Mouse (Mus musculus) hindbrain, embryonic 11.5 days (tissue): ENCODE measurements around the gene Rxfp2. TPM values are rescaled to one million over a fixed set of nuclear protein-coding genes. Genes with fewer than 3 reads are reported as not detected.

Source experiments
- ATAC-seq: fragments of 200-750 bp; cut with Nextera tagmentation; 2 replicates; pipeline ENCODE4 v1.8.0; 2017; ENCODE audit warnings: mild to moderate bottlenecking, moderate TSS enrichment, moderate library complexity; ENCODE audit not compliant: low FRiP score
- DNase-seq: peaks from one replicate; pipeline ENCODE4 v3.0.0-alpha.2; 2015; ENCODE audit warnings: low spot score
- H3K27ac ChIP-seq: fragments of 300-500 bp; sonication (generic); 2 replicates; pipeline ENCODE4 v1.5.1; 2014; ENCODE audit warnings: mild to moderate bottlenecking, low read depth, low read length
- H3K27me3 ChIP-seq: fragments of 300-500 bp; sonication (generic); 2 replicates; pipeline ENCODE4 v1.6.1; 2014; ENCODE audit warnings: mild to moderate bottlenecking, low read length, moderate library complexity, mixed read lengths; ENCODE audit not compliant: control insufficient read depth, insufficient read depth
- H3K36me3 ChIP-seq: fragments of 300-500 bp; sonication (generic); 2 replicates; pipeline ENCODE4 v1.6.1; 2014; ENCODE audit warnings: mild to moderate bottlenecking, low read length, moderate library complexity, mixed read lengths; ENCODE audit not compliant: control insufficient read depth, insufficient read depth
- H3K4me1 ChIP-seq: fragments of 300-500 bp; sonication (generic); replicated peaks from 2 replicates; pipeline ENCODE4 v1.6.1; 2014; ENCODE audit warnings: low read length, mixed read lengths; ENCODE audit not compliant: control insufficient read depth, insufficient read depth
- H3K4me2 ChIP-seq: fragments of 300-500 bp; sonication (generic); replicated peaks from 2 replicates; pipeline ENCODE4 v1.6.1; 2014; ENCODE audit warnings: mild to moderate bottlenecking, low read depth, low read length
- H3K4me3 ChIP-seq: fragments of 300-500 bp; sonication (generic); 2 replicates; pipeline ENCODE4 v1.5.1; 2014; ENCODE audit warnings: low read depth, low read length
- H3K9ac ChIP-seq: fragments of 300-500 bp; sonication (generic); 2 replicates; pipeline ENCODE4 v1.6.1; 2014; ENCODE audit warnings: low read depth, low read length
- H3K9me3 ChIP-seq: fragments of 300-500 bp; sonication (generic); 2 replicates; pipeline ENCODE4 v1.6.1; 2016; ENCODE audit warnings: low read length; ENCODE audit not compliant: control insufficient read depth
- WGBS: fragments of 180-500 bp; shearing (Covaris S2); extraction: QIAGEN DNeasy Blood & Tissue Kit; methylation state at CpG from one replicate; pipeline ENCODE4 v1.1.7; 2014; 5-methylcytosine and 5-hydroxymethylcytosine counted together
- polyA plus RNA-seq: library from polyadenylated mRNA; unstranded; fragments of >200 nt; fragmentation: Nextera tagmentation; extraction: Ambion mirVana; gene quantifications from 2 replicates; pipeline ENCODE4 v1.2.1, GENCODE M21; 2014

Rxfp2 gene
- polyA plus RNA-seq, 1 experiment from 2014 or later = 0.49 TPM

- Histone ChIP-seq H3K4me3 (no peak overlapping the region), H3K27ac (no peak overlapping the region), H3K27me3 (no peaks in the 10 kb centered on the region), H3K9ac (no peak overlapping the region), H3K36me3 (no peaks in the 10 kb centered on the region), H3K4me2 (no peak overlapping the region), H3K4me1 (no peaks in the 10 kb centered on the region), H3K9me3 (no peaks in the 10 kb centered on the region)
- DNase-seq = peak; percentile 18
- WGBS = 22% methylated on average over 10 of the region's 10 CpGs
- no peak for ATAC-seq
Observed at GRCm38 (mm10) chr5:150070086-150070485, 51.6 kb downstream of the Rxfp2 start.

DNA sequence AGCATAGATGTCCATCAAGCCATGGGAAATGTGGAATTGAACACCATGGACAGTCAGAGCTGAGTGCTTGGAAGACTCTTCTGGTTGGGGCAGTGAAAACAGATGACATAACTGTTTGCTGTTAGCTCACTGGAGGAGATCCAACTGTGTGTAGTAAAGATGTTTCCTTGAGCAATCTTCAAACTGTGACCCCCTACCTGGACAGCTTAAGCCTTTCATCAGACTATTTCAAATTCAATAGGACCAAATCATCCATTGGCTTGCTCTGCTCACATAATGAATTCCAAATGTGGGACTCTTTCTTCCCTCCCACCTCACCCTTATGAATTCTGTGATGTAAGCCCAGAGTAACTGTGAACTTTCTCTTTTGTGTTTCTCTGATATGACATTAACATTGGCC is 53.3 kb downstream of the Rxfp2 start:
- no peaks in the 10 kb centered on the region for H3K4me1 ChIP-seq
- H3K4me3 ChIP-seq = no peak overlapping the region
- no peak overlapping the region for H3K4me2 ChIP-seq
- H3K27me3 ChIP-seq = no peaks in the 10 kb centered on the region
- ATAC-seq (no peak), DNase-seq (no peak)
- H3K9ac ChIP-seq = no peak overlapping the region
- no peaks in the 10 kb centered on the region for H3K9me3 ChIP-seq
- H3K36me3 ChIP-seq = no peaks in the 10 kb centered on the region
- no peak overlapping the region for H3K27ac ChIP-seq

- Histone ChIP-seq H3K4me1 (0 out of 2 replicates have a peak, but pooled peaks cover 4% of the 10 kb centered on the region), H3K9ac (0 out of 2 replicates have a peak overlapping the region, but pooled peaks have one; percentile 23), H3K27ac (no peak overlapping the region), H3K27me3 (no peaks in the 10 kb centered on the region), H3K36me3 (no peaks in the 10 kb centered on the region), H3K4me2 (0 out of 2 replicates have a peak overlapping the region, but pooled peaks have one; percentile 28), H3K9me3 (no peaks in the 10 kb centered on the region), H3K4me3 (no peak overlapping the region)
- ATAC-seq = peak; percentile 92
- peak; percentile 75 for DNase-seq
- WGBS = 21% methylated on average over 12 of the region's 12 CpGs
Observed at GRCm38 (mm10) chr5:150079866-150080797, 61.7 kb downstream of the Rxfp2 start.

DNA sequence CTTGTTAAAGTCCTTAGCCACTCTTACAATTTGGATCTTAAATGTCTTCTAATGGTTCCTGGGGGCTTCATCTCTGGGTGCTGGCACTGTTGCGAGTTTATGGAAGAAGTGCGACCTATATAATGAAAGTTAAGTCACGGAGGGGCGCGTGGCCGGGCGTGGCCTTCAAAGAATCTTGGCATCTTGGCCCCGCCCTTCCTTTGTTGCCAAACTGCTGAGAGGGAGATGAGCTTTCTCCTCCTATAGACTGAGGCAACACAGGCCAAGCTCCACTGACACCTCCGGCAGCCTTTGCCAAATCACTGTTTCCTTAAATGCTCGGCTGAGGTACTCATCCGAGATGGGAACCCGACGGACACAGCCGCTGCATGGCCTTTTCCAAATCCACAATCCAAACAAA is 64.2 kb downstream of the Rxfp2 start:
- H3K27ac ChIP-seq = no peak overlapping the region
- ATAC-seq (no peak), DNase-seq (no peak)
- no peak overlapping the region for H3K4me3 ChIP-seq
- no peaks in the 10 kb centered on the region for H3K36me3 ChIP-seq
- 0 out of 2 replicates have a peak, but pooled peaks cover 4% of the 10 kb centered on the region for H3K4me1 ChIP-seq
- no peaks in the 10 kb centered on the region for H3K27me3 ChIP-seq
- H3K9ac ChIP-seq = no peak overlapping the region
- H3K4me2 ChIP-seq = no peak overlapping the region
- WGBS = 91% methylated on average over 14 of the region's 14 CpGs
- H3K9me3 ChIP-seq = no peaks in the 10 kb centered on the region

DNA sequence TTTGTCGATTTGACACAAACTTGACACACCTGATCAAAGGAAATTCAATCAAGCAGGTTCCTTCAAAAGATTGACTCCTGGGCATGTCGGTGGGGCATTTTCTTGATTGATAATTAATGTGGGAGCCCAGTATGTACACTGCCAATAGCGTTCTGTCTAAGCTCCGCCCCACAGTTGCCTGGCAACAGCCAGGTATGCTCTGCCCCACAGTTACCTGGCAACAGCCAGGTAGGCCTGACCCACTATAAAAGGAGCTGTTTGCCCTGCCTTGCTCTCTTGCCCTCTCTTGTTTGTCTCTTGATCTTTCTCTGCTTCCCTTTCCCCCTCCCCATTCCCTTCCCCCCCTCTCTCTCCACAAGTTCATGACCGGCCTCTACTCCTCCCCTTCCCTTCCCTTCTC is 64.7 kb downstream of the Rxfp2 start:
- Histone ChIP-seq H3K4me3 (no peak overlapping the region), H3K27me3 (no peaks in the 10 kb centered on the region), H3K9ac (no peak overlapping the region), H3K36me3 (no peaks in the 10 kb centered on the region), H3K4me2 (no peak overlapping the region), H3K27ac (no peak overlapping the region), H3K4me1 (0 out of 2 replicates have a peak, but pooled peaks cover 4% of the 10 kb centered on the region), H3K9me3 (no peaks in the 10 kb centered on the region)
- DNase-seq (no peak), ATAC-seq (no peak)
- WGBS = 66% methylated on average over 5 of the region's 5 CpGs

GRCm38 (mm10) chr5:150097620-150098019 is 79.1 kb downstream of the Rxfp2 start:
- WGBS = 13% methylated on average over 6 of the region's 6 CpGs
- Histone ChIP-seq H3K27ac (no peak overlapping the region), H3K4me3 (no peak overlapping the region), H3K9ac (no peak overlapping the region), H3K9me3 (no peaks in the 10 kb centered on the region), H3K4me1 (no peaks in the 10 kb centered on the region), H3K36me3 (no peaks in the 10 kb centered on the region), H3K27me3 (no peaks in the 10 kb centered on the region), H3K4me2 (no peak overlapping the region)
- ATAC-seq = peak; percentile 40; the same call in 1 of the 2 replicates
- peak; percentile 71 for DNase-seq

DNA sequence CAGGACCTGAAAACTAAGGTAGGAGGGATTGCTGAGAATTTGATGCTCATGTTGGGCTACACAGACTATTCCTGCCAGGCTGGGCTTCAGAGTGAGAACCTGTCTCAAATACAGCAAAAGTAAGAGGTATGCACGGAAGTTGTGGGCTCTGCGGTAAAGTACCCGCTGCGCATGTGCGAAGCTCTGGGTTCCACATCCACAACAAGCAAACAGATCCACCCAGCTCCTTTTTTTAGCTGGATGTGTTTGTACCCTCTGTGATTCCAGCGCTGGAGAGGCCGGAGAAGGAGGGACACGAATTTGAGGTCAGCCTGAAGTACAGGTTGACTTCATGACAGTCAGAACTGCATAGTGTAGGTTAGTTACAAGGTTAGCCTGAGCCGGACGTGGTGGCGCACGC is 80.3 kb downstream of the Rxfp2 start:
- Histone ChIP-seq H3K9me3 (no peaks in the 10 kb centered on the region), H3K9ac (no peak overlapping the region), H3K4me2 (no peak overlapping the region), H3K27ac (no peak overlapping the region), H3K36me3 (no peaks in the 10 kb centered on the region), H3K4me3 (no peak overlapping the region), H3K4me1 (no peaks in the 10 kb centered on the region), H3K27me3 (no peaks in the 10 kb centered on the region)
- DNase-seq (no peak), ATAC-seq (no peak)
- 92% methylated on average over 12 of the region's 12 CpGs for WGBS

DNA sequence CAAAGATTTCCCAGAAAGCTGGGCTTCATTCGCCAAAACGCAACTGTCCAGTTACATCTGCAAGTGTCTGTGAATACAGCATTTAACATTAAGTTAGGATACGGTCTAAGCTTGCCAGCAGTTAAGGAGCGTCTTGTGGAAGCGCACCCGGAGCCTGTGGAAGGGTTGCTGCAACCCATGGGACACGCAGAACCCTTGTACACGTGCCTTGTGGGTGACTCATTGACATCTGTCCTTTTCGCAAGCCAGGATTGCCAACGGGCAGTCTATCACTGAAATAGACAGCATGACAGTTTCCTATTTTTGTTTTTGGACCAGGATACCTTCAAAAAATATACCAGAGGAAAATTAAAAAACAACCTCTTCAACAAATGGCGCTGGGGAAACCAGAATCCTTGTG is 83.3 kb downstream of the Rxfp2 start:
- DNase-seq (no peak), ATAC-seq (no peak)
- Histone ChIP-seq H3K27ac (no peak overlapping the region), H3K36me3 (no peaks in the 10 kb centered on the region), H3K27me3 (no peaks in the 10 kb centered on the region), H3K4me3 (no peak overlapping the region), H3K9me3 (no peaks in the 10 kb centered on the region), H3K9ac (no peak overlapping the region), H3K4me1 (no peaks in the 10 kb centered on the region), H3K4me2 (no peak overlapping the region)
- 89% methylated on average over 11 of the region's 11 CpGs for WGBS

GRCm38 (mm10) chr5:150106358-150106757 is 87.9 kb downstream of the Rxfp2 start:
- Histone ChIP-seq H3K4me3 (no peak overlapping the region), H3K27me3 (no peaks in the 10 kb centered on the region), H3K27ac (no peak overlapping the region), H3K9me3 (no peaks in the 10 kb centered on the region), H3K4me1 (no peaks in the 10 kb centered on the region), H3K9ac (no peak overlapping the region), H3K4me2 (no peak overlapping the region), H3K36me3 (no peaks in the 10 kb centered on the region)
- DNase-seq (no peak), ATAC-seq (no peak)
- WGBS = 91% methylated on average over 7 of the region's 7 CpGs
